Mouse (Mus musculus): ENCODE results near the gene 1110065P20Rik. TPM values are rescaled to one million over a fixed set of nuclear protein-coding genes. Genes with fewer than 3 reads are reported as not detected.

1110065P20Rik gene
- total RNA-seq, 2 experiments from 2014 or later: 20.2 to 21.4 TPM

GRCm38 (mm10) chr4:124849631-124850260, 1.2 kb downstream of the 1110065P20Rik start:
- peak; percentile 74 for DNase-seq
- intact Hi-C loops (cut with DNase I; ENCODE audit: low total_unique reads): loop anchor here (5.0 to 10.0 kb wide), 3 partner anchors 47 to 215 kb away; partner anchors contain the start of genes Dnali1, Mtf1, Sf3a3 and Snip1

- intact Hi-C loops (cut with DNase I; ENCODE audit: low total_unique reads): loop anchor here (5.0 to 10.0 kb wide), 2 partner anchors 45 to 133 kb away; partner anchors contain the start of genes Mtf1 and Sf3a3
- peak; percentile 82 for DNase-seq
These were observed 3.4 kb downstream of the 1110065P20Rik start for GRCm38 (mm10) chr4:124847573-124847972.

GRCm38 (mm10) chr4:124843493-124843892, 7.5 kb downstream of the 1110065P20Rik start:
- intact Hi-C loops (cut with DNase I; ENCODE audit: low total_unique reads): loop anchor here (10.0 kb wide), 1 partner anchor 129 kb away; the partner anchor contains the start of gene Sf3a3
- DNase-seq: peak; percentile 19

- no peak for DNase-seq
- intact Hi-C loops (cut with DNase I; ENCODE audit: low total_unique reads): loop anchor here (10.0 kb wide), 1 partner anchor 126 kb away; the partner anchor contains the start of gene Sf3a3
These were observed 10.0 kb downstream of the 1110065P20Rik start for GRCm38 (mm10) chr4:124840998-124841397.

- no peak for DNase-seq
- intact Hi-C loops (cut with DNase I; ENCODE audit: low total_unique reads): no loop called here
These were observed 12.8 kb downstream of the 1110065P20Rik start for GRCm38 (mm10) chr4:124838035-124838700.

- intact Hi-C loops (cut with DNase I; ENCODE audit: low total_unique reads): no loop called here
- DNase-seq: no peak
These were observed 18.2 kb downstream of the 1110065P20Rik start for GRCm38 (mm10) chr4:124832796-124833195.

GRCm38 (mm10) chr4:124829671-124830070, 21.3 kb downstream of the 1110065P20Rik start:
- DNase-seq: no peak
- intact Hi-C loops (cut with DNase I; ENCODE audit: low total_unique reads): no loop called here

- no peak for DNase-seq
- intact Hi-C loops (cut with DNase I; ENCODE audit: low total_unique reads): no loop called here
These were observed 25.5 kb downstream of the 1110065P20Rik start for GRCm38 (mm10) chr4:124825371-124825965.

GRCm38 (mm10) chr4:124824967-124825366, 26.0 kb downstream of the 1110065P20Rik start:
- no peak for DNase-seq
- intact Hi-C loops (cut with DNase I; ENCODE audit: low total_unique reads): no loop called here

GRCm38 (mm10) chr4:124818832-124819231, 32.2 kb downstream of the 1110065P20Rik start:
- DNase-seq: no peak
- intact Hi-C loops (cut with DNase I; ENCODE audit: low total_unique reads): no loop called here

GRCm38 (mm10) chr4:124817803-124818202, 33.2 kb downstream of the 1110065P20Rik start:
- peak; percentile 19 for DNase-seq
- intact Hi-C loops (cut with DNase I; ENCODE audit: low total_unique reads): no loop called here

- intact Hi-C loops (cut with DNase I; ENCODE audit: low total_unique reads): no loop called here
- peak; percentile 23 for DNase-seq
These were observed 35.1 kb downstream of the 1110065P20Rik start for GRCm38 (mm10) chr4:124815901-124816300.

- intact Hi-C loops (cut with DNase I; ENCODE audit: low total_unique reads): no loop called here
- no peak for DNase-seq
These were observed 39.5 kb downstream of the 1110065P20Rik start for GRCm38 (mm10) chr4:124811347-124811975.

GRCm38 (mm10) chr4:124810056-124810455, 40.9 kb downstream of the 1110065P20Rik start:
- DNase-seq: no peak
- intact Hi-C loops (cut with DNase I; ENCODE audit: low total_unique reads): no loop called here

GRCm38 (mm10) chr4:124809136-124809883, 41.7 kb downstream of the 1110065P20Rik start:
- intact Hi-C loops (cut with DNase I; ENCODE audit: low total_unique reads): no loop called here
- DNase-seq: no peak

- intact Hi-C loops (cut with DNase I; ENCODE audit: low total_unique reads): no loop called here
- DNase-seq: no peak
These were observed 42.5 kb downstream of the 1110065P20Rik start for GRCm38 (mm10) chr4:124808511-124808910.

GRCm38 (mm10) chr4:124803406-124803805, 47.6 kb downstream of the 1110065P20Rik start:
- intact Hi-C loops (cut with DNase I; ENCODE audit: low total_unique reads): loop anchor here (5.0 kb wide), 1 partner anchor 44 kb away; no protein-coding TSS in a partner anchor
- DNase-seq: no peak

- DNase-seq: peak; percentile 98
- intact Hi-C loops (cut with DNase I; ENCODE audit: low total_unique reads): loop anchor here (5.0 kb wide), 1 partner anchor 45 kb away; no protein-coding TSS in a partner anchor
These were observed 48.4 kb downstream of the 1110065P20Rik start for GRCm38 (mm10) chr4:124802309-124803260.
